Mouse (Mus musculus) limb, embryonic 15.5 days (tissue): ENCODE measurements around the gene Pde4b. TPM values are rescaled to one million over a fixed set of nuclear protein-coding genes. Genes with fewer than 3 reads are reported as not detected.

Source experiments
- ATAC-seq: fragments of 200-750 bp; cut with Nextera tagmentation; 2 replicates; pipeline ENCODE4 v1.8.0; 2017; ENCODE audit warnings: low read depth, moderate TSS enrichment; ENCODE audit not compliant: insufficient number of reproducible peaks, low FRiP score, low TSS enrichment
- H3K27ac ChIP-seq: fragments of 300-500 bp; sonication (generic); 2 replicates; pipeline ENCODE4 v1.5.1; 2015; ENCODE audit warnings: moderate library complexity, mild to moderate bottlenecking, inconsistent platforms
- H3K27me3 ChIP-seq: fragments of 300-500 bp; sonication (generic); 2 replicates; pipeline ENCODE4 v1.6.1; 2015; ENCODE audit warnings: inconsistent platforms
- H3K36me3 ChIP-seq: fragments of 300-500 bp; sonication (generic); 2 replicates; pipeline ENCODE4 v1.6.1; 2015; ENCODE audit warnings: inconsistent platforms
- H3K4me1 ChIP-seq: fragments of 300-500 bp; sonication (generic); 2 replicates; pipeline ENCODE4 v1.6.1; 2015; ENCODE audit warnings: inconsistent platforms
- H3K4me2 ChIP-seq: fragments of 300-500 bp; sonication (generic); 2 replicates; pipeline ENCODE4 v1.6.1; 2015; ENCODE audit warnings: mild to moderate bottlenecking, inconsistent platforms
- H3K4me3 ChIP-seq: fragments of 300-500 bp; sonication (generic); 2 replicates; pipeline ENCODE4 v1.5.1; 2015; ENCODE audit warnings: mild to moderate bottlenecking, inconsistent platforms
- H3K9ac ChIP-seq: fragments of 300-500 bp; sonication (generic); 2 replicates; pipeline ENCODE4 v1.6.1; 2015; ENCODE audit warnings: inconsistent platforms
- H3K9me3 ChIP-seq: fragments of 300-500 bp; sonication (generic); 2 replicates; pipeline ENCODE4 v1.6.1; 2016; ENCODE audit warnings: inconsistent platforms
- WGBS: fragments of 180-500 bp; shearing (Covaris S2); methylation state at CpG from one replicate; pipeline ENCODE4 v1.1.7; 2015; 5-methylcytosine and 5-hydroxymethylcytosine counted together
- polyA plus RNA-seq: library from polyadenylated mRNA; unstranded; fragments of >200 nt; fragmentation: Nextera tagmentation; extraction: Ambion mirVana; gene quantifications from 2 replicates; pipeline ENCODE4 v1.2.1, GENCODE M21; 2015

Gene Pde4b
- polyA plus RNA-seq, 1 experiment from 2014 or later = 20.1 TPM

GRCm38 (mm10) chr4:102307661-102308297, 220.4 kb downstream of the Pde4b start:
- ATAC-seq = no peak
- 80% methylated on average over 4 of the region's 4 CpGs for WGBS
- no peak overlapping the region for H3K4me2 ChIP-seq
- no peak overlapping the region for H3K4me3 ChIP-seq
- H3K9me3 ChIP-seq = no peaks in the 10 kb centered on the region
- no peaks in the 10 kb centered on the region for H3K27me3 ChIP-seq
- no peaks in the 10 kb centered on the region for H3K4me1 ChIP-seq
- no peaks in the 10 kb centered on the region for H3K36me3 ChIP-seq
- H3K27ac ChIP-seq = no peak overlapping the region
- no peak overlapping the region for H3K9ac ChIP-seq

DNA sequence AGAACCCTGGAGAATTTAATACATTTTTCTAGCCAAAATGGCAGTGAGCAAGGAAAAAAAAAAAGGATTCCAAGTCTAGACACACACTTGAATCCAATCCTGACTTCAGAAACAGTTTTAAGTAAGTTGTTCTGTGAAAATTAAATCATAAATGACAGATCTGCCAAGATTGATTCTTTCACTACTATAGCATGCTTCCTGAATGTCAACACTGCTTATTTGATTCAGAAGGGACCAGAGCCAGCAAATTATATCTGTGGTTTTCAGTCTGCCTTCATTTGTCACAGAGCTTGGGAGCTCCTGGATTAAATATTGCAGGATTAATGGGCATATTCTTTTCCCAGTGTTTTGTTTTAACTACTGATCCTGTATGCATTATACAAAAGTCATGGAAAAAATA, 223.3 kb downstream of the Pde4b start:
- Histone ChIP-seq H3K27ac (no peak overlapping the region), H3K4me1 (no peaks in the 10 kb centered on the region), H3K27me3 (no peaks in the 10 kb centered on the region), H3K9ac (no peak overlapping the region), H3K4me3 (no peak overlapping the region), H3K4me2 (no peak overlapping the region), H3K36me3 (no peaks in the 10 kb centered on the region), H3K9me3 (no peaks in the 10 kb centered on the region)
- no peak for ATAC-seq

GRCm38 (mm10) chr4:102316011-102316410, 228.7 kb downstream of the Pde4b start:
- Histone ChIP-seq H3K36me3 (no peaks in the 10 kb centered on the region), H3K4me2 (no peak overlapping the region), H3K27me3 (no peaks in the 10 kb centered on the region), H3K27ac (no peak overlapping the region), H3K4me3 (no peak overlapping the region), H3K9me3 (no peaks in the 10 kb centered on the region), H3K9ac (no peak overlapping the region), H3K4me1 (no peaks in the 10 kb centered on the region)
- WGBS = 80% methylated on average over 2 of the region's 2 CpGs
- ATAC-seq = no peak

DNA sequence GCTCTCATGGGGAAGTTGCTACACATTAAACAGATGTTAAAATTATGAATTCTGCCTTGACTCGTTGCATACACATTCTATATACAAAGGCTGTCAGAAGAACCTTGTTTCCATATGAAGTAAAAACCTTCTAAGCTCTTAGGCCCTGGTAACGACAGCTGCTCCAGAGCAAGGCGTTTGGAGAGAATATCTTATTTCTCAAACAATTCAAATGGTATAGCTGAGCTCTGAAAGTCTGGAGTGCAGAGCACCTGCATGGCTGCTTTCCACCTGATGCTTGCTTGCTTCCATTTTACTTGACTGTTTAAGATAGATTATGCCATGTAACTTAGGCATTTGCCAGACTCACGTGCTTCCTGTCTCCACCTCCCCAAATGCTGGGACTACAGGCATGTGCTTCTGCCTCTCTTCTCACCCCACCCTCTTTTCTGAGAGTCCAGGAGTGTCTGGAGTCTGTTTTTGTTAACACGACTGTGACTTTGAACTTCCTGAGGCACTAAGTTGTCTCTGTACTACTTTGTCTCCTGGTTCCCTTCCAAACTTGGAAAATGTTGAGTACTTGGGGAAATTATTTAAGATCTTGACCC, 229.4 kb downstream of the Pde4b start:
- no peaks in the 10 kb centered on the region for H3K9me3 ChIP-seq
- no peak overlapping the region for H3K4me3 ChIP-seq
- H3K36me3 ChIP-seq = no peaks in the 10 kb centered on the region
- 45% methylated on average over 5 of the region's 5 CpGs for WGBS
- no peaks in the 10 kb centered on the region for H3K4me1 ChIP-seq
- H3K27ac ChIP-seq = no peak overlapping the region
- no peak overlapping the region for H3K9ac ChIP-seq
- H3K4me2 ChIP-seq = no peak overlapping the region
- H3K27me3 ChIP-seq = no peaks in the 10 kb centered on the region
- no peak for ATAC-seq

DNA sequence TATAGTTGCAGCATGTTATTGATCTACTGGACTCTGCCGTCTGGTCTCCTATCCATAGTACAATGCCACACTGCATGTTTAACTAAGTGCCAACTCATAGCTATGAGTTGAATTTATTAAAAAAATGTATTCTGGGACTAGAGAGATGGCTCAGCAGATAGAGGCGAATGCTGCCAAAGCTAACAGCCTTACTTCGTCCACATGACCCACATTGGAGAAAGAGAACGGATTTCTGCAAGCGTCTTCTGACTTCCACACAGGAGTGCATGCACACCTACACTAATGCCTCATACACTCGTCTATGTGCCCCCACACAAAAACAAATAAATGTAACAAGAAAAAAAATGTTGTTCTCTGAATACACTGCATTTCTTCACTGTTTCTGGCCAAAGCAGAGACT, 231.3 kb downstream of the Pde4b start:
- Histone ChIP-seq H3K4me1 (no peaks in the 10 kb centered on the region), H3K4me2 (no peak overlapping the region), H3K27me3 (no peaks in the 10 kb centered on the region), H3K27ac (no peak overlapping the region), H3K9ac (no peak overlapping the region), H3K4me3 (no peak overlapping the region), H3K9me3 (no peaks in the 10 kb centered on the region), H3K36me3 (no peaks in the 10 kb centered on the region)
- WGBS = 84% methylated on average over 6 of the region's 6 CpGs
- no peak for ATAC-seq

DNA sequence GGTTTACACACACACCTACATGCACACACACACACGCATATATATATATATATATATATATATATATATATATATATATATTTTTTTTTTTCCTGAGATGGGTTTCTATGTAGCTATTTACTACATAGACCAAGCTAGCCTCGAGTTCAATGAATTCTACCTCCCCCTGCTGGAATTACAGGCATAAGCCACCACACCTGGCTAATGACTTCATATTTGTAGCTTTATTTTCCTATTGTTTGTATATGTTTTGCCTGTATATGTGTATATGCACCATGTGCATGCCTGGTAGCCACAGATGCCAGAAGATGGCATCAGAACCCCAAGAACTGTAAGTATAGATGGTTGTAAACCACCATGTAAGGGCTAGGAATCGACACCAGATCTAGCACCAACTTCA, 234.0 kb downstream of the Pde4b start:
- H3K4me3 ChIP-seq = no peak overlapping the region
- H3K36me3 ChIP-seq = no peaks in the 10 kb centered on the region
- H3K27me3 ChIP-seq = no peaks in the 10 kb centered on the region
- H3K9me3 ChIP-seq = no peaks in the 10 kb centered on the region
- H3K4me2 ChIP-seq = no peak overlapping the region
- no peak overlapping the region for H3K9ac ChIP-seq
- WGBS = 63% methylated on average over 3 of the region's 3 CpGs
- no peak for ATAC-seq
- no peaks in the 10 kb centered on the region for H3K4me1 ChIP-seq
- no peak overlapping the region for H3K27ac ChIP-seq

GRCm38 (mm10) chr4:102332386-102332785, 245.0 kb downstream of the Pde4b start:
- Histone ChIP-seq H3K9ac (no peak overlapping the region), H3K4me1 (no peaks in the 10 kb centered on the region), H3K27ac (no peak overlapping the region), H3K27me3 (no peaks in the 10 kb centered on the region), H3K36me3 (no peaks in the 10 kb centered on the region), H3K9me3 (no peaks in the 10 kb centered on the region), H3K4me3 (no peak overlapping the region), H3K4me2 (no peak overlapping the region)
- 79% methylated on average over 2 of the region's 2 CpGs for WGBS
- ATAC-seq = no peak

DNA sequence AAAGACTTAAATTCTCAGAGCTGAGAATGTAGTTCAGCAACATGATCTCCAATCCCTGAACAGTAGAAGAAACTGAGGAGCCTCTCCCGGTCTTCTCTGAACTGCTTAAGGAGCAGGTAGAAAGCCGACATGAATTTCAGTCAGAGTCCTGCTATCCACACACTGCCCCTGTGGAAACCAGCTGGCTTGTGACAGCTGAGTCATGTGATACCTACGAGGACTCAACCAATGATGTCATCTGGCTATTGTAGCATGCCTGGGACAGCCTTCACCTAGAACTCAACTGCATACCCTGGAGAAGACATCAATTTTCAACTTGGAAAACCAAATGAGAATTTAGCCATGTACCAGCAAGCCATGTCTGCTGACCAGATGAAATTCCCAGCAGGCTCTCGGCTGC, 245.5 kb downstream of the Pde4b start:
- H3K4me2 ChIP-seq = no peak overlapping the region
- H3K9me3 ChIP-seq = no peaks in the 10 kb centered on the region
- no peak overlapping the region for H3K27ac ChIP-seq
- ATAC-seq = no peak
- no peak overlapping the region for H3K9ac ChIP-seq
- 68% methylated on average over 4 of the region's 4 CpGs for WGBS
- no peaks in the 10 kb centered on the region for H3K4me1 ChIP-seq
- H3K27me3 ChIP-seq = no peaks in the 10 kb centered on the region
- no peak overlapping the region for H3K4me3 ChIP-seq
- H3K36me3 ChIP-seq = no peaks in the 10 kb centered on the region

DNA sequence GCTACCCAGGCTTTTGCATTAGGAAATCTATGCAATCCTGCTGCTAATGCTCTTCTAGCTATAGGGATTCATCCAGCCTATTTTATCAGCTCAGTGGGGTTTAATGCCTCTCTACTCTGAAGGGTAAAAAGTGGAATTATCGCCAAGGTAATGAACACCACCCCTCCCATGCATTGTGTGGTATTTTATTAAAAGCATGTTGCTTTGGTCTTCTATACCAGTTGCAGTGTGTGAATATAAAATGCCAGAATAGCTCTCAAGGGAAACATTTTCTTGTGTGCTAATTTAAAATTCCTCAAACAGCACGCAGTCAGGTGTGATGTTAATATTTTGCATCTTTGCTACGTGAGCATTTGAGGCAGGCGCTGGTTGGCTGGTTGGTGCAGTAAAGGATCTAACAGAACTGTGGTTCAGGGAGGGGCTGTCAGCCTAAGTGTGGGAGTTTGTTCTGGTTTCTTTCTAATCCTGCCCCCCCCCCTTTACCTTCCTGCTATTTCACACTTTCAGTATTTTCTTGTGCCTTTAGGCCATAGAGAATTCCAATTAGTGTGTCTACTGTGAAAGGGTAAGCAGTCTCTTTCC, 259.7 kb downstream of the Pde4b start:
- Histone ChIP-seq H3K27ac (no peak overlapping the region), H3K9ac (no peak overlapping the region), H3K4me3 (no peak overlapping the region), H3K27me3 (no peaks in the 10 kb centered on the region), H3K4me1 (0 out of 2 replicates have a peak, but pooled peaks cover 2% of the 10 kb centered on the region), H3K36me3 (no peaks in the 10 kb centered on the region), H3K9me3 (no peaks in the 10 kb centered on the region), H3K4me2 (no peak overlapping the region)
- WGBS = 31% methylated on average over 4 of the region's 4 CpGs
- no peak for ATAC-seq

GRCm38 (mm10) chr4:102351476-102352475, 264.4 kb downstream of the Pde4b start:
- 46% methylated on average over 1 of the region's 1 CpGs for WGBS
- no peaks in the 10 kb centered on the region for H3K9me3 ChIP-seq
- no peak overlapping the region for H3K4me2 ChIP-seq
- no peak overlapping the region for H3K4me3 ChIP-seq
- no peak overlapping the region for H3K9ac ChIP-seq
- no peak for ATAC-seq
- no peaks in the 10 kb centered on the region for H3K36me3 ChIP-seq
- no peak overlapping the region for H3K27ac ChIP-seq
- no peaks in the 10 kb centered on the region for H3K27me3 ChIP-seq
- 0 out of 2 replicates have a peak, but pooled peaks cover 2% of the 10 kb centered on the region for H3K4me1 ChIP-seq

- H3K4me2 ChIP-seq = no peak overlapping the region
- H3K4me1 ChIP-seq = 0 out of 2 replicates have a peak, but pooled peaks cover 2% of the 10 kb centered on the region
- WGBS = 75% methylated on average over 3 of the region's 3 CpGs
- no peak overlapping the region for H3K9ac ChIP-seq
- no peaks in the 10 kb centered on the region for H3K27me3 ChIP-seq
- no peak for ATAC-seq
- H3K4me3 ChIP-seq = no peak overlapping the region
- no peaks in the 10 kb centered on the region for H3K9me3 ChIP-seq
- no peaks in the 10 kb centered on the region for H3K36me3 ChIP-seq
- H3K27ac ChIP-seq = no peak overlapping the region
Measured at GRCm38 (mm10) chr4:102353641-102354403, 266.5 kb downstream of the Pde4b start.
